Mouse (Mus musculus): ENCODE measurements at regions not wholly inside any gene's neighbourhood (a gene's known extent, or its start where the extent isn't known, plus 50 kb on each side); places are given as distances from the start of the nearest gene placed in this dataset.
A peak's percentile ranks its signal among the peaks of the same experiment; 100 is the strongest.

DNA sequence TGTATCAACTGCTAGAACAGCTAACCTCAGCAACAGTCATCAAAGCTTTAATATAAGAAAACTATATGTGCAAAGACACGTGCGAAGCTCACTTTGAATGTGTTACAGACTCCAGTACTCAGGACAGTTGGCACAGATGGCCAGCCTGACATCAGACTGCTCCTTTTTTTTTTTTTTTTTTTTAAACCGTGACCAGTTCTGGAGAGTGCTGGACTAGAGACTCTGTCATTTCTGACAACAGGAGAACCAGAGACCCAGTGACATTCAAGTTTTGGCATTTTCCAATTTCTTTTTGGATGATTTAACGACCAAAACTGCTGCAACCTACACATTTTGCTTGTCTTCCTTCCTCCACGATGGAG, 371.5 kb upstream of the Nr5a2 start:
- intact Hi-C loops (cut with DNase I): loop anchor here (10.0 kb wide), 1 partner anchor 413 kb away; no protein-coding TSS in a partner anchor

DNA sequence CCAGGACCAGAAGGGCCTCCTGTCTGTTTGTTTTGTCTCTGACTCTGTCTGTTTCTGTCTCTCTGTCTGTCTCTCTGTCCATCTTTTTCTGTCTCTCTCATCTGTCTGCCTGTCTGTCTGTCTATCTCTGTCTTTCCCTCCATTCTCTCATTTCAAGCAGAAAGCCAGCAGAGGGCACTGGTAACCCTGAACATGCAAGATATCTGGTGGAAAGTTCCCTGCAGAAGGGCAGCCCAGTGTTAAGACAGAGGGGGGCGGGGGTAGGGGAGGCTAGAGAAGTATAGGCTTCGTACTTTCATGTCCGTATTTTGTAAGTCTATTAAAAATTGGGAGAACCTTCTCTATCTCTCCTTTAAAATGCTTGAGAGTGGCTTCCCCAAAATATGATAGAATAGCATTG, 370.4 kb upstream of the Nr5a2 start:
- TF ChIP-seq POLR2A (IDR thresholded peaks at IDR 0.05; ENCODE audit: insufficient read depth, low read depth, low read length) (no peak), EP300 (IDR thresholded peaks at IDR 0.05; ENCODE audit: insufficient read depth, low read depth, low read length) (no peak), CTCF (IDR thresholded peaks at IDR 0.05) (peak; percentile 64)
- 35% methylated on average over 3 of the region's 3 CpGs for WGBS
- peak; percentile 14 to 24 for DNase-seq

More for the DNA sequence above, 371.5 kb upstream of the Nr5a2 start:
- no peak overlapping the region for H3K9ac ChIP-seq (ENCODE audit: low read depth, low read length)
- H3K79me2 ChIP-seq (replicated peaks; ENCODE audit: control insufficient read depth, insufficient read depth, low read length): no peaks in the 10 kb centered on the region
- WGBS: 38% methylated on average over 5 of the region's 5 CpGs
- no peaks in the 10 kb centered on the region for H3K4me1 ChIP-seq (ENCODE audit: control insufficient read depth, insufficient read depth, low read length)
- no peak for TF ChIP-seq EP300 (IDR thresholded peaks at IDR 0.05; ENCODE audit: insufficient read depth, low read depth, low read length)
- no peak for TF ChIP-seq CTCF (IDR thresholded peaks at IDR 0.05)
- TF ChIP-seq POLR2A (IDR thresholded peaks at IDR 0.05; ENCODE audit: insufficient read depth, low read depth, low read length): no peak
- no peak overlapping the region for H3K4me3 ChIP-seq
- H3K36me3 ChIP-seq (ENCODE audit: control insufficient read depth, insufficient read depth, low read length): no peaks in the 10 kb centered on the region
- no peak for DNase-seq
- no peaks in the 10 kb centered on the region for H3K27me3 ChIP-seq (ENCODE audit: control insufficient read depth, insufficient read depth, low read length)
- H3K27ac ChIP-seq: no peak overlapping the region

DNA sequence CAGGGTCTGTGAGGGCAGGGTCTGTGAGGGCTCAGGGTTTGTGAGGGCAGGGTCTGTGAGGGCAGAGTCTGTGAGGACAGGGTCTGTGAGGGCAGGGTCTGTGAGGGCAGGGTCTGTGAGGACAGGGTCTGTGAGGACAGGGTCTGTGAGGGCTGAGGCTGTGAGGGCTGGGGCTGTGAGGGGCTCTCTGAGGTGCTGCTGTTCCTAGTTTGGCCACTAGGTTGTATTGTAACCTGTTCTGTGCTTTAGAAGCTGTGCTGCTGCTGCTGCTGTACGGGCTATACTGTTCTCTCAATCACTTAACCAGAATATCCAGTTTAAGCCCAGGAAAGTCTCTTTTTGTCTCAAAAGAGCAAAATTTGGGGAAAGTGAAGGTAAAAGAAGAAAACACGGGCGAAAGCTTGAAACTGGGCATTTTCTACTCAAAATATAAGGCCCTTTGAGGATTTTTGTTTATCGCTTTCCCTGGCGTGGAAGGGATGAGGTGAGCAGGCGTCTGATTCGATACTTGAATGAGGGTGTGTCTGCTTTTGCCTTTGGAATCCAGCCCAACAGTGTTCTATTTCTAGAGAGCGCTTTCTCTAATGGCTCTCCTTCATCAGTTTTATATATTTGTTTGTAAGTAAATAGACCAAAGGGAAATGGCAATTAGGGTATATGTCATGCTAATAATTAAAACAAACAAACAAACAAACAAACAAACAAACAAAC, 363.8 kb upstream of the Nr5a2 start:
- H3K4me3 ChIP-seq: peak overlapping the region; percentile 29; the same call in 1 of the 2 replicates
- H3K36me3 ChIP-seq (ENCODE audit: control insufficient read depth, insufficient read depth, low read length): no peaks in the 10 kb centered on the region
- DNase-seq: no peak
- H3K79me2 ChIP-seq (replicated peaks; ENCODE audit: control insufficient read depth, insufficient read depth, low read length): no peaks in the 10 kb centered on the region
- TF ChIP-seq CTCF (IDR thresholded peaks at IDR 0.05): peak; percentile 63
- TF ChIP-seq POLR2A (IDR thresholded peaks at IDR 0.05; ENCODE audit: insufficient read depth, low read depth, low read length): no peak
- TF ChIP-seq EP300 (IDR thresholded peaks at IDR 0.05; ENCODE audit: insufficient read depth, low read depth, low read length): no peak
- 19% methylated on average over 8 of the region's 8 CpGs for WGBS
- H3K9ac ChIP-seq (ENCODE audit: low read depth, low read length): no peak overlapping the region
- no peak overlapping the region for H3K27ac ChIP-seq
- no peaks in the 10 kb centered on the region for H3K4me1 ChIP-seq (ENCODE audit: control insufficient read depth, insufficient read depth, low read length)
- H3K27me3 ChIP-seq (ENCODE audit: control insufficient read depth, insufficient read depth, low read length): peaks cover 2% of the 10 kb centered on the region; the same call in 1 of the 2 replicates
- intact Hi-C loops (cut with DNase I): loop anchor here (10.0 kb wide), 1 partner anchor 721 kb away; no protein-coding TSS in a partner anchor

More for the DNA sequence above, 370.4 kb upstream of the Nr5a2 start:
- H3K27ac ChIP-seq: no peak overlapping the region
- H3K4me3 ChIP-seq: no peak overlapping the region
- no peaks in the 10 kb centered on the region for H3K79me2 ChIP-seq (replicated peaks; ENCODE audit: control insufficient read depth, insufficient read depth, low read length)
- H3K27me3 ChIP-seq (ENCODE audit: control insufficient read depth, insufficient read depth, low read length): peaks cover 2% of the 10 kb centered on the region; the same call in 1 of the 2 replicates
- no peaks in the 10 kb centered on the region for H3K36me3 ChIP-seq (ENCODE audit: control insufficient read depth, insufficient read depth, low read length)
- H3K4me1 ChIP-seq (ENCODE audit: control insufficient read depth, insufficient read depth, low read length): no peaks in the 10 kb centered on the region
- intact Hi-C loops (cut with DNase I): loop anchor here (10.0 kb wide), 1 partner anchor 414 kb away; no protein-coding TSS in a partner anchor
- H3K9ac ChIP-seq (ENCODE audit: low read depth, low read length): no peak overlapping the region

- 75% methylated on average over 2 of the region's 2 CpGs for WGBS
- H3K36me3 ChIP-seq (ENCODE audit: control insufficient read depth, insufficient read depth, low read length): no peaks in the 10 kb centered on the region
- TF ChIP-seq CTCF (IDR thresholded peaks at IDR 0.05) (no peak), EP300 (IDR thresholded peaks at IDR 0.05; ENCODE audit: insufficient read depth, low read depth, low read length) (no peak), POLR2A (IDR thresholded peaks at IDR 0.05; ENCODE audit: insufficient read depth, low read depth, low read length) (no peak)
- peaks cover 2% of the 10 kb centered on the region; the same call in 1 of the 2 replicates for H3K27me3 ChIP-seq (ENCODE audit: control insufficient read depth, insufficient read depth, low read length)
- intact Hi-C loops (cut with DNase I): loop anchor here (10.0 kb wide), 1 partner anchor 722 kb away; no protein-coding TSS in a partner anchor
- no peak overlapping the region for H3K9ac ChIP-seq (ENCODE audit: low read depth, low read length)
- no peak overlapping the region for H3K27ac ChIP-seq
- no peaks in the 10 kb centered on the region for H3K4me1 ChIP-seq (ENCODE audit: control insufficient read depth, insufficient read depth, low read length)
- DNase-seq: no peak
- no peak overlapping the region for H3K4me3 ChIP-seq
- H3K79me2 ChIP-seq (replicated peaks; ENCODE audit: control insufficient read depth, insufficient read depth, low read length): no peaks in the 10 kb centered on the region
Observed at GRCm38 (mm10) chr1:137323035-137323680, 362.9 kb upstream of the Nr5a2 start.

GRCm38 (mm10) chr1:137302757-137303422, 342.6 kb upstream of the Nr5a2 start:
- WGBS: 80% methylated on average over 5 of the region's 5 CpGs
- no peaks in the 10 kb centered on the region for H3K4me1 ChIP-seq (ENCODE audit: control insufficient read depth, insufficient read depth, low read length)
- TF ChIP-seq CTCF (IDR thresholded peaks at IDR 0.05) (no peak), EP300 (IDR thresholded peaks at IDR 0.05; ENCODE audit: insufficient read depth, low read depth, low read length) (no peak), POLR2A (IDR thresholded peaks at IDR 0.05; ENCODE audit: insufficient read depth, low read depth, low read length) (no peak)
- no peaks in the 10 kb centered on the region for H3K36me3 ChIP-seq (ENCODE audit: control insufficient read depth, insufficient read depth, low read length)
- no peaks in the 10 kb centered on the region for H3K27me3 ChIP-seq (ENCODE audit: control insufficient read depth, insufficient read depth, low read length)
- no peak overlapping the region for H3K27ac ChIP-seq
- H3K79me2 ChIP-seq (replicated peaks; ENCODE audit: control insufficient read depth, insufficient read depth, low read length): no peaks in the 10 kb centered on the region
- intact Hi-C loops (cut with DNase I): no loop called here
- DNase-seq: no peak
- no peak overlapping the region for H3K4me3 ChIP-seq
- H3K9ac ChIP-seq (ENCODE audit: low read depth, low read length): no peak overlapping the region
